Mouse (Mus musculus) lung, adult 2 months (tissue): ENCODE results near the gene Dusp1. TPM values are rescaled to one million over a fixed set of nuclear protein-coding genes. Genes with fewer than 3 reads are reported as not detected.

Experiments used
- DNase-seq: peaks from one replicate; pipeline ENCODE4 v3.0.0; 2022
- H3K4me1 ChIP-seq: fragments of 200-500 bp; 2 replicates; pipeline ENCODE4 v1.6.1; 2011; ENCODE audit warnings: low read length; ENCODE audit not compliant: control insufficient read depth, insufficient read depth
- H3K4me3 ChIP-seq: fragments of 200-500 bp; replicated peaks from 2 replicates; pipeline ENCODE3; 2011; ENCODE audit warnings: low read depth, mild to moderate bottlenecking, control low read depth, low read length; ENCODE audit errors: extremely low read depth
- CTCF ChIP-seq: fragments of 200-500 bp; IDR thresholded peaks from 2 replicates; pipeline ENCODE4 v1.5.1; 2011; ENCODE audit warnings: mild to moderate bottlenecking, low read length, control low read depth; ENCODE audit not compliant: insufficient read depth
- POLR2A ChIP-seq: fragments of 200-500 bp; IDR thresholded peaks from 2 replicates; pipeline ENCODE4 v1.6.1; 2011; ENCODE audit warnings: low read depth, mild to moderate bottlenecking, control low read depth, low read length, borderline replicate concordance; ENCODE audit errors: extremely low read depth
- WGBS: fragments of 180-500 bp; shearing (Covaris S2); methylation state at CpG from one replicate; pipeline ENCODE4 v1.1.7; 2018; 5-methylcytosine and 5-hydroxymethylcytosine counted together
- polyA plus RNA-seq: library from polyadenylated mRNA; depleted of rRNA; stranded (reverse); fragments of >200 nt; gene quantifications from 2 replicates; pipeline ENCODE4 v1.2.3, GENCODE M21; 2012

The Dusp1 gene
- polyA plus RNA-seq, 1 experiment = 233 TPM

GRCm38 (mm10) chr17:26494642-26495468 lies 67.1 kb downstream of the Dusp1 start:
- peaks cover 14% of the 10 kb centered on the region for H3K4me1 ChIP-seq
- H3K4me3 ChIP-seq = no peak overlapping the region
- TF ChIP-seq CTCF (no peak), POLR2A (no peak)
- WGBS = 79% methylated on average over 4 of the region's 4 CpGs
- no peak for DNase-seq

GRCm38 (mm10) chr17:26492246-26492645 lies 69.7 kb downstream of the Dusp1 start:
- DNase-seq = no peak
- Histone ChIP-seq H3K4me3 (no peak overlapping the region), H3K4me1 (peaks cover 14% of the 10 kb centered on the region)
- TF ChIP-seq POLR2A (0 out of 2 replicates have a peak, but pooled peaks have one; percentile 8), CTCF (no peak)
- 77% methylated on average over 3 of the region's 3 CpGs for WGBS

- no peak for DNase-seq
- Histone ChIP-seq H3K4me1 (peaks cover 9% of the 10 kb centered on the region), H3K4me3 (no peak overlapping the region)
- WGBS = 34% methylated on average over 2 of the region's 2 CpGs
- TF ChIP-seq CTCF = no peak
- no peak for TF ChIP-seq POLR2A
Measured at GRCm38 (mm10) chr17:26490910-26491309, 71.0 kb downstream of the Dusp1 start.

- 93% methylated on average over 10 of the region's 10 CpGs for WGBS
- DNase-seq = no peak
- TF ChIP-seq CTCF (no peak), POLR2A (no peak)
- Histone ChIP-seq H3K4me1 (peaks cover 9% of the 10 kb centered on the region), H3K4me3 (no peak overlapping the region)
Measured at GRCm38 (mm10) chr17:26490072-26490471, 71.9 kb downstream of the Dusp1 start.

GRCm38 (mm10) chr17:26488711-26489403 lies 73.1 kb downstream of the Dusp1 start:
- H3K4me1 ChIP-seq = peaks cover 9% of the 10 kb centered on the region
- WGBS = 43% methylated on average over 8 of the region's 8 CpGs
- DNase-seq = peak; percentile 41
- no peak for TF ChIP-seq CTCF
- no peak overlapping the region for H3K4me3 ChIP-seq

- no peak for TF ChIP-seq POLR2A
- no peak for TF ChIP-seq CTCF
- no peak for DNase-seq
- no peak overlapping the region for H3K4me3 ChIP-seq
- WGBS = 89% methylated on average over 4 of the region's 4 CpGs
- H3K4me1 ChIP-seq = peaks cover 9% of the 10 kb centered on the region
Measured at GRCm38 (mm10) chr17:26487917-26488316, 74.0 kb downstream of the Dusp1 start.

- H3K4me1 ChIP-seq = peaks cover 9% of the 10 kb centered on the region
- WGBS = 50% methylated on average over 5 of the region's 5 CpGs
- DNase-seq = no peak
- no peak for TF ChIP-seq CTCF
- no peak for TF ChIP-seq POLR2A
- H3K4me3 ChIP-seq = no peak overlapping the region
Measured at GRCm38 (mm10) chr17:26487266-26487665, 74.7 kb downstream of the Dusp1 start.

- Histone ChIP-seq H3K4me3 (no peak overlapping the region), H3K4me1 (peaks cover 7% of the 10 kb centered on the region)
- DNase-seq = no peak
- 75% methylated on average over 14 of the region's 14 CpGs for WGBS
- TF ChIP-seq POLR2A = no peak
- TF ChIP-seq CTCF = no peak
Measured at GRCm38 (mm10) chr17:26484626-26485421, 77.1 kb downstream of the Dusp1 start.

- Histone ChIP-seq H3K4me3 (no peak overlapping the region), H3K4me1 (no peaks in the 10 kb centered on the region)
- no peak for TF ChIP-seq POLR2A
- no peak for TF ChIP-seq CTCF
- 90% methylated on average over 4 of the region's 4 CpGs for WGBS
- no peak for DNase-seq
Measured at GRCm38 (mm10) chr17:26480956-26481355, 81.0 kb downstream of the Dusp1 start.
